Mouse (Mus musculus) activated CD4-positive, CD25-positive, alpha-beta regulatory T cell, adult 4 months (primary cell): ENCODE measurements around the gene Tdrd1. TPM values are rescaled to one million over a fixed set of nuclear protein-coding genes. Genes with fewer than 3 reads are reported as not detected.

ENCODE experiments used
- ATAC-seq: one replicate; pipeline ENCODE4 v1.8.0; 2017
- polyA plus RNA-seq, 2 experiments: library from polyadenylated mRNA; unstranded; fragments of 100-300 nt; shearing (Covaris generic); gene quantifications; one replicate each; pipeline ENCODE4 v1.2.1; 2017

Tdrd1 gene
- polyA plus RNA-seq, 2 experiments from 2014 or later = not detected

DNA sequence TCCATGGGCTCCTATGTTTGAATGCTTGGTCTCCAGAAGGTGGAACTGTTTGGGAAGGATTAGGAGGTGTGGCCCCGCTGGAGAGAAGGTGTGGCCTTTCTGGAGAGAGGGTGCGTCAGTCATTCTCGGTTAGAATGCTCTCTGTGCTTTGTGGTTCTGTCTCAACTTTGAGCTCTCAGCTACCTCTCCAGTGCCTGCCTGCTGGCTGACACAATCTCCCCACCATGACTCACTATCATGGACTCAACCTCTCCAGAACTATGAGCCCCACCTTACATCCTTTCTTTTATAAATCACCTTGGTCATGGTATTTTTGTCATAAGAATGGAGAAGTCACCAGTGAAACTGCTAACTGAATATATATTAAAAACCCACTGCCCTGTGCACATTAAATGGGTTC lies 88.6 kb downstream of the Tdrd1 start:
- ATAC-seq = no peak

DNA sequence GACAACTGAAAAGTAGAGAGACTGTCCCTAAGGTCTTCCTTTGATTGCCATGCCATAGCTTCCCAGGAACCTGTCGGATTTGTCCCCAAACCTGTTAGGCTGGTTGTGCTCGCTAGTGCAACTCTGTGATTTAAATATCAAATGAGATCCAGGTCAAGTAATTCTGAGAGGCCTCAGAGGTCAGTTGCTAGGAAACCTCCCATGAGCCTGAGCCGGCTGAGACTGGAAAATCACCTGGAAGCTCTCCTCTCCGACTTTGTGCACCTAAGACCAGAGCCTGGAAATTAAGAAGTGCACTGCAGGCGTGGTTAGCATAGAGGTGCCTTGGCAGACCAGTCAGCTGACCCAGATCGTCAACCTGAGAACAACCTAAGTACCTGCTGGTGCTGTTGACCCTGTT lies 89.1 kb downstream of the Tdrd1 start:
- no peak for ATAC-seq

Other genes starting within 250 kb of the Tdrd1 start
- gene Adrb1, start 104.0 kb upstream of the Tdrd1 start, polyA plus RNA-seq = not detected
- gene Ccdc186, start 4.0 kb upstream of the Tdrd1 start, polyA plus RNA-seq = 10 to 100 TPM in 1 of 2 experiments, 1 to 10 TPM in 1; 9.0 to 10.4 TPM
- gene Vwa2, start 48.0 kb downstream of the Tdrd1 start, polyA plus RNA-seq = not detected
- not detected for gene Afap1l2, start 182.0 kb downstream of the Tdrd1 start, polyA plus RNA-seq